Mouse (Mus musculus) thymus, postnatal 4 days (tissue): ENCODE data around the gene Gm38394.

Source experiments
- DNase-seq: peaks from one replicate; pipeline ENCODE4 v3.0.0; 2021

Gm38394 gene

GRCm38 (mm10) chr1:133663427-133663826 lies 2.3 kb upstream of the Gm38394 start:
- DNase-seq = no peak

GRCm38 (mm10) chr1:133662941-133663340 lies 1.8 kb upstream of the Gm38394 start:
- DNase-seq = no peak

GRCm38 (mm10) chr1:133660466-133661202 lies 484 bp downstream of the Gm38394 start, which contains the start of gene Zbed6:
Gene Zbed6 (minus strand): TSS chr1:133660885.
- peak; percentile 70 for DNase-seq

- DNase-seq = no peak
These were observed 2.2 kb downstream of the Gm38394 start for GRCm38 (mm10) chr1:133658878-133659277.

- DNase-seq = no peak
These were observed 4.3 kb downstream of the Gm38394 start for GRCm38 (mm10) chr1:133656811-133657210.

- no peak for DNase-seq
These were observed 8.1 kb downstream of the Gm38394 start for GRCm38 (mm10) chr1:133653033-133653432.

- DNase-seq = no peak
These were observed 10.6 kb downstream of the Gm38394 start for GRCm38 (mm10) chr1:133650288-133651055.

GRCm38 (mm10) chr1:133645652-133646051 lies 15.5 kb downstream of the Gm38394 start:
- no peak for DNase-seq

- DNase-seq = no peak
These were observed 20.0 kb downstream of the Gm38394 start for GRCm38 (mm10) chr1:133641163-133641562.

GRCm38 (mm10) chr1:133638517-133638916 lies 22.6 kb downstream of the Gm38394 start:
- DNase-seq = no peak

- peak; percentile 24 for DNase-seq
These were observed 28.9 kb downstream of the Gm38394 start for GRCm38 (mm10) chr1:133632168-133632567.

GRCm38 (mm10) chr1:133625052-133625451 lies 36.1 kb downstream of the Gm38394 start:
- DNase-seq = no peak

GRCm38 (mm10) chr1:133618311-133618710 lies 42.8 kb downstream of the Gm38394 start:
- no peak for DNase-seq

GRCm38 (mm10) chr1:133617908-133618307 lies 43.2 kb downstream of the Gm38394 start:
- no peak for DNase-seq

GRCm38 (mm10) chr1:133613817-133614216 lies 47.3 kb downstream of the Gm38394 start:
- DNase-seq = peak; percentile 33

- DNase-seq = no peak
These were observed 49.7 kb downstream of the Gm38394 start for GRCm38 (mm10) chr1:133611436-133611835.

- DNase-seq = no peak
These were observed 50.5 kb downstream of the Gm38394 start for GRCm38 (mm10) chr1:133610601-133611000.

- DNase-seq = peak; percentile 99
These were observed 51.2 kb downstream of the Gm38394 start, which contains the start of gene Snrpe for GRCm38 (mm10) chr1:133609771-133610502. Gene Snrpe (minus strand): TSS chr1:133610291.

GRCm38 (mm10) chr1:133603174-133603573 lies 57.9 kb downstream of the Gm38394 start:
- no peak for DNase-seq

- DNase-seq = no peak
These were observed 64.7 kb downstream of the Gm38394 start for GRCm38 (mm10) chr1:133596298-133597007.

- DNase-seq = no peak
These were observed 75.1 kb downstream of the Gm38394 start for GRCm38 (mm10) chr1:133585995-133586537.

- DNase-seq = no peak
These were observed 89.8 kb downstream of the Gm38394 start for GRCm38 (mm10) chr1:133571293-133571692.
